Mouse (Mus musculus) kidney, adult 2 months (tissue): Measurements from ENCODE around the gene Copa. TPM values are rescaled to one million over a fixed set of nuclear protein-coding genes. Genes with fewer than 3 reads are reported as not detected.

Source experiments
- DNase-seq: peaks from one replicate; pipeline ENCODE4 v3.0.0; 2021
- H3K27ac ChIP-seq: fragments of 200-500 bp; 2 replicates; pipeline ENCODE4 v1.5.1; 2012; ENCODE audit warnings: low read depth, low read length, control low read depth, inconsistent platforms; ENCODE audit not compliant: insufficient read depth
- H3K27me3 ChIP-seq: fragments of 200-500 bp; replicated peaks from 2 replicates; pipeline ENCODE4 v1.6.1; 2012; ENCODE audit warnings: mild to moderate bottlenecking, moderate library complexity, low read length, inconsistent platforms; ENCODE audit not compliant: control insufficient read depth, insufficient read depth
- H3K36me3 ChIP-seq: fragments of 200-500 bp; 2 replicates; pipeline ENCODE4 v1.6.1; 2012; ENCODE audit warnings: mild to moderate bottlenecking, moderate library complexity, low read length, inconsistent platforms; ENCODE audit not compliant: control insufficient read depth, insufficient read depth
- H3K4me1 ChIP-seq: fragments of 200-500 bp; 2 replicates; pipeline ENCODE4 v1.6.1; 2011; ENCODE audit warnings: low read length; ENCODE audit not compliant: control insufficient read depth, insufficient read depth
- H3K4me3 ChIP-seq: fragments of 200-500 bp; 2 replicates; pipeline ENCODE4 v1.5.1; 2011; ENCODE audit warnings: mild to moderate bottlenecking, low read depth, low read length, control low read depth; ENCODE audit not compliant: insufficient read depth
- CTCF ChIP-seq: fragments of 200-500 bp; conservative IDR thresholded peaks from 2 replicates; pipeline ENCODE4 v1.5.1; 2011; ENCODE audit warnings: low read depth, mild to moderate bottlenecking, control low read depth, low read length, moderate library complexity, mixed read lengths; ENCODE audit not compliant: insufficient read depth, insufficient read length
- POLR2A ChIP-seq: fragments of 200-500 bp; IDR thresholded peaks from one replicate; pipeline ENCODE4 v1.6.1; 2011; ENCODE audit warnings: low read depth, low read length, control low read depth
- WGBS: fragments of 180-500 bp; shearing (Covaris S2); methylation state at CpG from one replicate; pipeline ENCODE4 v1.1.7; 2018; 5-methylcytosine and 5-hydroxymethylcytosine counted together
- polyA plus RNA-seq: library from polyadenylated mRNA; depleted of rRNA; stranded (reverse); fragments of >200 nt; gene quantifications from 2 replicates; pipeline ENCODE4 v1.2.3, GENCODE M21; 2012

The Copa gene
- polyA plus RNA-seq, 1 experiment = 74.9 TPM

DNA sequence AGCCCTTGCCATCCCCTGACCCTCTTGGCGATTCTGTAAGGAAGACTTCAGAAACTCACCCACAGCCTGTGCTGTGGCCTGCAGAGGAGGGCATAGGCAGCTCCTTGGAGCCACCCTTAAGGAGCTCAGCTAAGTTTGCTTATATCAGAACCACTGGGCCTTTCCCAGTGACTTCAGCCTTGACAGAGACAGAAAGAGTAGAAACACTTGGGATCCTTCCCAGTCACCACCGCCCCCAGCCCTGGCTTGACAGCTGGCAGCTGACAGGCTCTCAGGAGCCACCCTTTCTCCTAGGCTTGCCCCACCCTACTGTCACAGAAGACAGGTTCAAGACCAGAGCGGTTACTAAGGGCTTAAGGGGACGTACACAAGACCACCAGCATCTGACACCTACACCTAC lies 26.1 kb upstream of the Copa start:
- TF ChIP-seq CTCF (no peak), POLR2A (no peak)
- no peak overlapping the region for H3K4me3 ChIP-seq
- peaks cover 4% of the 10 kb centered on the region; the same call in 1 of the 2 replicates for H3K4me1 ChIP-seq
- 0 out of 2 replicates have a peak, but pooled peaks cover 2% of the 10 kb centered on the region for H3K27me3 ChIP-seq
- DNase-seq = no peak
- H3K36me3 ChIP-seq = no peaks in the 10 kb centered on the region
- 84% methylated on average over 4 of the region's 4 CpGs for WGBS
- no peak overlapping the region for H3K27ac ChIP-seq

DNA sequence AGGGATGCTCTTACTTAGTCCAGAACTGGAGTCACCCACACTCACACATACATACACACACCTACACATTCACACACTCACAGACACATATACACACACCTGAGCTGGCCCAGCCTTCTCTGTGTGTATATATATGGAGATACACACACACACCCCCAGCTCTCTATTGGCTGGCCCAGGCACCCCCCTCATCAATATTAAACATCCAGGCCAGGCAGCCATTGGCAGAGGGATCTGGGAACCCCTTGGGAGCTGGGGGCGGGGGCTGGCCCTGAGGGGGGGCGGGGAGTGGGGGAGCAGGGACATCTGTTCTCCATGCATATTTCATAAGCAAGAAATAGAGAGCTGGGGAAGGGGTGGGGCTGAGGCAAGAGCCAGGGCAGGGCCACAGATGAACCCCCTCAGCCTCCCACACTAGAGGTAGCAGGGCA lies 24.8 kb upstream of the Copa start, which contains the start of gene Nhlh1:
Gene Nhlh1, minus strand, starts transcription at position 83 of the 431 bp plus-strand sequence.
- 69% methylated on average over 2 of the region's 2 CpGs for WGBS
- Histone ChIP-seq H3K36me3 (no peaks in the 10 kb centered on the region), H3K27me3 (0 out of 2 replicates have a peak, but pooled peaks cover 2% of the 10 kb centered on the region), H3K4me3 (no peak within 1 kb of the TSS), H3K27ac (no peak within 1 kb of the TSS), H3K4me1 (peaks cover 4% of the 10 kb centered on the region; the same call in 1 of the 2 replicates)
- TF ChIP-seq POLR2A (no peak), CTCF (no peak)
- no peak for DNase-seq

DNA sequence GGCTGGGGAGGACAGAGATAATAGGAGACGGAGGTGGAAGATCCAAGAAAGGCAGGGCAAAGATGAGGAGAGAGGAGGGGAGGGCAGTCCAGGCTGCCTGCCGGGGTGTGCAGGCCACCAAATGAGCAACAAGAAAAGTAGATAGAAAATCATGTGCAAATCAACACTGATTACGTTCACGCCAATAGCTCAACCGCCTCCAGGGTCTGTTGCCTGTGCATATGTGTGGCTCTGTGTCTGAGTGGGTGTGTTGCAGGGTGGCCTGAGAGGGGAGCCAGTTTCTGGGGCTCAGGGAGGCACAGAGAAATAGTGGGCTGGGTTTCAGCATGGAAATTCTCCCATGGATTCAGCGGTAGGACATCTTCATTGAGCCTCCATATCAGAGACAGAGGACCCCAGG lies 24.0 kb upstream of the Copa start:
- H3K27ac ChIP-seq = no peak overlapping the region
- TF ChIP-seq CTCF = no peak
- no peak for TF ChIP-seq POLR2A
- no peak for DNase-seq
- peaks cover 4% of the 10 kb centered on the region; the same call in 1 of the 2 replicates for H3K4me1 ChIP-seq
- 82% methylated on average over 6 of the region's 6 CpGs for WGBS
- H3K4me3 ChIP-seq = no peak overlapping the region
- H3K27me3 ChIP-seq = no peaks in the 10 kb centered on the region
- H3K36me3 ChIP-seq = no peaks in the 10 kb centered on the region

DNA sequence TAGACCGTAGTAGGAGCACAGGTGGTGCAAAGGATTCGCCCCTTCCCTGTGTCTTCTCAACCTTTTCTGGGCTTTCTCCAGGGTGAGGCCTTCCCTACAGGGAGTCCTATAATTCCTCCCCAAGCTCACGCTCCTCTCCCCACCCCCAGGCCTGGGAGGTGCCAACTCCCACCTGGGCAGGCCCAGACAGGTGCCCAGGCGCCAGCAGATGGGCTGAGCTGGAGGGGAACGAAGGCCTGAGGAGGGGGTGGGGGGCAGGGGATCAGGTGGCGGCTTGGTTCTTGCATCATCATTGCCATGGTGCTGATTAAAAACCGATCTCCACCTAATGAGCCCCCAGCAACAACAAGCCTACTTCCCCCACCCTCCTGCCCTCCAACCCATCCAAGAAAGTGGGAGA lies 23.5 kb upstream of the Copa start:
- Histone ChIP-seq H3K4me1 (peaks cover 3% of the 10 kb centered on the region; the same call in 1 of the 2 replicates), H3K36me3 (no peaks in the 10 kb centered on the region), H3K27ac (no peak overlapping the region), H3K27me3 (no peaks in the 10 kb centered on the region), H3K4me3 (no peak overlapping the region)
- 83% methylated on average over 7 of the region's 7 CpGs for WGBS
- no peak for DNase-seq
- no peak for TF ChIP-seq POLR2A
- no peak for TF ChIP-seq CTCF

DNA sequence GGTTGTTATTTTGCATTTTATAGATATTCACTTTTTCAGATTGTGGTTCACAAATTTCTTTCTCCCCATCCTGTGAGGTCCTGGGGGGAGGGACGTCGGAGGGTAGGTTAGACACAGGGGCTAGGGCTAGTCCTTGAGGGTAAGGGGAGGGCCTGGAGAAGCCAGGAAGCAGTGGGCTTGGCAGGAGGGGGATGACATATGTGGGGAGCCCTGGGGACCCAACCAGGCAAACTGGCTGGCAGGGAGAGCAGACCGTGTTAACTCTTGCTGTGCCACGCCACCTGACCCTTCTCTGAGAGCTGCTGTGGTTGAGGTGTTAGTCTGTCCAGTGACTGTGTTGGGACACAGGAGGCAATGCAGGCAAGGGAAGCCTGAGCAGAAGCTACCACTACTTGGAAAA lies 21.7 kb upstream of the Copa start:
- H3K36me3 ChIP-seq = no peaks in the 10 kb centered on the region
- no peaks in the 10 kb centered on the region for H3K4me1 ChIP-seq
- H3K4me3 ChIP-seq = no peak overlapping the region
- 65% methylated on average over 4 of the region's 4 CpGs for WGBS
- TF ChIP-seq CTCF = no peak
- no peak for TF ChIP-seq POLR2A
- DNase-seq = no peak
- no peaks in the 10 kb centered on the region for H3K27me3 ChIP-seq
- no peak overlapping the region for H3K27ac ChIP-seq

DNA sequence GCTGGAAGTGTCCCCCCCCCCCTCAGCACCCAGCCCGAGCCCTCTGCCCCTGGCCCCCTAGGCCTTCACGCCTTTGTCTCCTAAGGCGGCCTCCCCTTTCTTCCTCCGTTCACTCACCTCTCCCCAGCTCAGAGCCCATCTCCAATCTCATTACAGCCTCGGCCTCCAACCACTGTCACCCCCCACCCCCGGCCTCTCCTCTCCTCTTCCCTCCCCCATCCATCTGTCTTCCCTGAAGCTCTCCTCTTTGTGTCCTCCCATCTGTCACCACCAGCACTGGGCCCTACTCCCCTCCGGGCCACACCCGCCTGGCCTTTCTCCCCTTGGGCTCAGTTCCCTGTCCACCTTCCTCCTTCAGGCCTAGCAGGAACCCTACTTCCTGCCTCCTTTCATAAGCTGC lies 21.1 kb upstream of the Copa start:
- Histone ChIP-seq H3K4me1 (no peaks in the 10 kb centered on the region), H3K4me3 (no peak overlapping the region), H3K27me3 (no peaks in the 10 kb centered on the region), H3K36me3 (no peaks in the 10 kb centered on the region), H3K27ac (no peak overlapping the region)
- TF ChIP-seq POLR2A (no peak), CTCF (no peak)
- 63% methylated on average over 8 of the region's 8 CpGs for WGBS
- DNase-seq = no peak

DNA sequence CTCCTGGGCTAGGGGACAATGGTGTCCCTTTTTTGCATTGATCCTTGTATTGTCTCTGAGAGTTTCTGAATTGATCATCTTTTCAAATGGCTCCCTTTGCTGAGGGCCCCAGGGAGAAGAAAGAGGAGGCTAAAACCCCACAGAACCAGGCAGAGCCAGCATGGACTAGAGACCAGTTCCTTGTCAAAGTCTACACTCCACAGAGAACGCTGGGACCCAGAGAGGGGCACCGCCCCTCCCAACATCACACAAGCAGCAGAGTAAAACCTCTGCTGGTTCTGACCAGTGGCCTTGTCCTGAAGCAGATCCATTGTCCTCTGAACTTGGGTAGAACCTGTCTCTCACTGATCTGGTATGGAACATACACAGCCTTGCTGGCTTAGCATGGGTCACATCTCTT lies 20.2 kb upstream of the Copa start:
- Histone ChIP-seq H3K36me3 (no peaks in the 10 kb centered on the region), H3K4me3 (no peak overlapping the region), H3K27me3 (no peaks in the 10 kb centered on the region), H3K4me1 (no peaks in the 10 kb centered on the region), H3K27ac (no peak overlapping the region)
- TF ChIP-seq CTCF (no peak), POLR2A (no peak)
- WGBS = 79% methylated on average over 2 of the region's 2 CpGs
- no peak for DNase-seq
